Mouse (Mus musculus): Measurements from ENCODE around the gene Fbxw8.

The Fbxw8 gene

GRCm38 (mm10) chr5:118044907-118045306 lies 110.4 kb downstream of the Fbxw8 start:
- DNase-seq (ENCODE audit: low read depth, low spot score): no peak

GRCm38 (mm10) chr5:118043761-118044160 lies 111.5 kb downstream of the Fbxw8 start:
- DNase-seq (ENCODE audit: low read depth, low spot score): no peak

DNA sequence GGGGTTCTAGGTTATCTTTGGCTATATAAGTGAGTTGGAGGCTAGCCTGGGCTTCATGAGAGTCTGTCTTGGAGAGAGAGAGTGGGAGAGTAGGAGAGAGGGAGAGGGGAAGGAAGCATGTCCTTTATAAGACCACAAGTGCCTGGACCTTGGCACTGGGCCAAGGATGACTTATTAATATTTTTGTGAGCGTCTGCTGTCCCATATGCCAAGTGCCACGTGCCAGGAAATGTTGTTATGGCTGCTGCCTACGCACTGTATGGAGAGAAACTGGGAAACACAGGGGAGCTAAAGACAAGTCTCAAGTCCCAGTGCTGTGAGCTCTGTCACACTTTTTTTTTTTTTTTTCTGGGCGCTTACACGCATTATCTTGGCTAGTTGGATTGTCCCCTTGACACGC lies 112.7 kb downstream of the Fbxw8 start:
- DNase-seq (ENCODE audit: low read depth, low spot score): no peak

DNA sequence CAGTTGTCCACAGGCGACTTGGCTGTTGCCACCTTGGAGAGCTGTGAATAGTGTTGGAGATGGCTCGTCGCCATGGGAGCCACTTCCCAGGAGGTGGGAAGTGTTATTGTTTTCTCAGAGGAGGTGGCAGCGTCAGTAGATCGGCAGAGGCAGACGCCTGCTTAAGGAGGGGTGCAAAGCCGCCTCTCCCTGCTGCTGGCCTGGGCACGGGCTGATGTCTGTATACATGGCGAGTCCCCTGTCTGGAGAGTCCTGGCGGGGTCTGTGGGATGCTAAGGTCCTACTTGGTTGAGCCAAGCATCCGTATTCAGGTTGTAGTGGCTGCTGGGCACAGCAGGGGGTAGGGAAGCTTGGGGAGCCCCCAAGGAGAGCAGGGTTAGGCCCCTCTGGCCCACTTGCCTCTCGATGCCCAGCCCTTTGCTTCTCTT lies 116.0 kb downstream of the Fbxw8 start:
- no peak for DNase-seq (ENCODE audit: low read depth, low spot score)

DNA sequence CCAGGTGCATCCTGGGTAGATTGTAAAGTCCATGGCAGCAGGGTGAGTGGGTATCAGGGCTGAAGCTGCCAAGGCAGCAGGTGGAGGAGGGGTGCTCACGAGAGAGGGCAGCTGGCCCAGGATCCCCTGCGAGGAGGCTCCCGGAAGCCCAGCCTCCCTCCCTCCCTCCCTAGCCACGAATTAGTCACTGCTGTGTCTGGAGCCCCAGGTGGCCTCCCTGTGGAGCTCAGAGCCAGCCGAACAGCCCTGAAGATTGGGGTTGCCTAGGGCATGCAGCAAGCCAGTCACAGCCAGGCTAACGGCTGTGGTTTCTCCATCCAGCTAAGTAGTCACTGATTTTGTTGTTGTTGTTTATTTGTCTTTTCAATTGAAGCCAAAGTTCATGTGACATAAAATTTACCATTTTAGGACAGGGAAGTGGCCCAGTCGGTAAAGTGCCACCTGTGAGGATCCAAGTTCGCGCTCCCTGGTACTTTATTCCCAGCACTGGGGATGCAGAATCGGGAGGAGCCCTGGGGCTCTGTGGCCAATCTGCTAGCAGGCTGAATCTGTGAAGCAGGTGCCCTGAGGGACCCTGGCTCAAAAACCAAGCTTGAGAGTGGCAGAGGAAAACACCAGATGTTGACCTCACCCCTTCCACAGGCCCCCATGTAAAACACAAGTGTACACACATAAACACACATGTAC lies 117.3 kb downstream of the Fbxw8 start:
- DNase-seq (ENCODE audit: low read depth, low spot score): peak; percentile 11

DNA sequence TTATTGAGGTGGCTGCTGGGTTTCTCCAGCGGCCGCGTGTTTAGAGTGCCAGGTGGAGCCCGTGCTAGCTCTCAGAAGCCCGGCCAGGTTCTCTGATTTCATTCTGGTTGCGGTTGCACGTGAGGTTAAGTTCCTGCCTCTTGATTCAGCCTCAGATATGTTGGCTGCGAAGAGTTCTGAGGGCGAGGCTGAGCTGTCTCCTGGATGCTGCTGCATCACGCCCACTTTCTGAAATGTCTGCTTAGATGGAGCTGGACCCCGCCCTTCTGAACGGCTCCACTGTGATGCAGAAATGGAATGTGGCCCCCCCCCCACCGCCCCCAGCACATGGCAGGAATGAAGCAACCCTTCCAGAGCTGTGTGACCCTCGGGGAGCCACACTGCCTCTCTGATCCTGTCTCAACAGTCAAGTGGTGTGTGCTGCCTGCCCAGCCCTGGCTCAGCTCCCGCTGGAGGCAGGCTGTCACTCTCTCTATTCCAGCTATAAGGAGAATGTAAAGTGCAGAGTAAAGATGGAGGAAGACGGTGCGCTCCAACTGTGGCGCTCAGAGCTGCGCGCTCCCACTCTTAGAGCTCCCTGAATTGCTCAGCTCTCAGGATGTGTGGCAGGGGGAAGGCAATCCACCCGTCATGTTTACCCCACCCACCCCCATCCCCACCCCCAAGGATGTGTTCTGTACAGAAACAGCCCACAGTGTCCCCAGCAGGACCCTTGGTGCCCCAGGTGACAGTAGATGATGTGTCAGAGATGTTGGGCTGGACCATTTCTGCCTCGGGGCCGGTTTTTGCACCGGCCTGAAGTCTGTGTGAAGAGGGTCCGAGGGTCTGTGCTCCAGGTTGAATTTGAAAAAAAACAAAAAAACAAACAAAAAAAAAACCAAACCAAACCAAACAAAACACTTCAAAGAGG lies 118.1 kb downstream of the Fbxw8 start:
- DNase-seq (ENCODE audit: low read depth, low spot score): no peak

DNA sequence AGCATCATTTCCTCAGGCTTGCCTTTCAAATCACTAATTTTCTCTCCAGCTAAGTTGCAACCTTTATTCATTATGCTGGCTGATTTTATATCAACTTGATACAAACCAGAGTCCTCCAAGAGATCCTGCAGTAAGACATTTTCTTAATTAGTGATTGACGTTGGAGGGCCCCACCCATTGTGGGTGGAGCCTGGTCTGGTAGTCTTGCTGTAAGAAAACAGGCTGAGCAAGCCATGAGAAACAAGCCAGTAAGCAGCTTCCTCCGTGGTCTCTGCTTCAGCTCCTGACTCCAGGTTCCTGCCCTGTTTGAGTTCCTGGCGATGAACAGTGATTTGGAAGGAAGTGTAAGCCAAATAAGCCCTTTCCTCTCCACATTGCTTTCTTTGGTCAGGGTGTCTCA lies 119.5 kb downstream of the Fbxw8 start:
- no peak for DNase-seq (ENCODE audit: low read depth, low spot score)

GRCm38 (mm10) chr5:118034632-118035031 lies 120.6 kb downstream of the Fbxw8 start:
- no peak for DNase-seq (ENCODE audit: low read depth, low spot score)

DNA sequence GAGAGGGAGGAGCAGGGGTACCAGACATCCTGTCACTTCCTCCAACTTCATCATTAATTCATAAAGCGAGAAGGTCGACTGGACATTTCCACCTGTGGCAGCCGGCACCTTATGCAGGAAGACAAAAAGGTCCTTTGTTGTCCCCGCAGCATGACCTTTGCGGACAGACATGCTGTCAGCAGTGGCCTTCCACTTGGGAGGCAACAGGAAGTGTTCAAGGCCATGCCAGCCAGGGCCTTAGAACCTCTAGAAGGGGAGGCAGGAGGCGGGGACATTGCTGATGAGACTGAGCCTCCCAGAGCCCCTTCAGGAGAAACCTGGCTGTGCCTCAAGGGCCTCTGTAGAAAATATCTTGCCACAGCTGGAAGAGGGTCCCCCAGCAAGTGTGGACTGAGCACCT lies 121.5 kb downstream of the Fbxw8 start:
- no peak for DNase-seq (ENCODE audit: low read depth, low spot score)

- no peak for DNase-seq (ENCODE audit: low read depth, low spot score)
Observed at GRCm38 (mm10) chr5:118033328-118033727, 121.9 kb downstream of the Fbxw8 start.

DNA sequence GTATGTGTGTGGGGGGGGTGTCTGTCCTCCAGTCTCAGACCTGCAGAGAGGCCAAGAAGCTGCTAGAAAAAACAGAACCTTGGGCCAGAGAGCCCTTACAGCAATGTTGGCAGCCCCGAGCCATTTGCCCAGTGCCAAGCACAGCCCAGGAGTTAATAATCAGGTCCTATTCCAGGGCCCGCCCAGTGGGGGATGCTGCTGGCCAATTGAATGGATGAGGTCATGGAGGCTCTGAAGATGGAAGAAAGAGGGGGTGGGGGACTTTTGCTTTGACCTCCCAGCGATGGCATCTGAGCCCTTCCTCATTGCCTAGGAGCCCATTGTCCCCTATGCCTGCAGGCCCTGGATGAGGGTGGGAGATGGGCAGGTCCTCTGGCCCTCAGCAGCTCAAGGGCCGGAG lies 123.8 kb downstream of the Fbxw8 start:
- DNase-seq (ENCODE audit: low read depth, low spot score): no peak

DNA sequence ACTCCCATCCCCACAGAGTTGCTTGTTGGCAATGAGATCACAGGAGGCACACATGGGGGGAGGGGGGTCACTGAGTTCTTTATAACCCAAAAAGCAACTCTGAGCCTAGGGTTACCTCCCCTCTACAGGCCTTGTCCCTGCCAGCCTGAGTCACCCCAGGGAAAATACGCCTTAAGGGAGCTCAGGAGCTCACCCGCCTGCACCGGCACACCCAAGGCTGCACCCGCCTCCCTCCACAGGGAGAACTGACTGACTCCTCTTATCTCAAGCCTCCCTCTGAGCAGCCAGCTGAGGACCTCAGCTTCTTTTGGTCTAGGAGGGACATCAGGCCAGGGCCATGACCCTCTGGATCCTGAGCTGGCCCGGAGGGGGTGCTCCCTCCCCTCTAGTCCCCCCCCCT lies 124.2 kb downstream of the Fbxw8 start:
- DNase-seq (ENCODE audit: low read depth, low spot score): no peak

DNA sequence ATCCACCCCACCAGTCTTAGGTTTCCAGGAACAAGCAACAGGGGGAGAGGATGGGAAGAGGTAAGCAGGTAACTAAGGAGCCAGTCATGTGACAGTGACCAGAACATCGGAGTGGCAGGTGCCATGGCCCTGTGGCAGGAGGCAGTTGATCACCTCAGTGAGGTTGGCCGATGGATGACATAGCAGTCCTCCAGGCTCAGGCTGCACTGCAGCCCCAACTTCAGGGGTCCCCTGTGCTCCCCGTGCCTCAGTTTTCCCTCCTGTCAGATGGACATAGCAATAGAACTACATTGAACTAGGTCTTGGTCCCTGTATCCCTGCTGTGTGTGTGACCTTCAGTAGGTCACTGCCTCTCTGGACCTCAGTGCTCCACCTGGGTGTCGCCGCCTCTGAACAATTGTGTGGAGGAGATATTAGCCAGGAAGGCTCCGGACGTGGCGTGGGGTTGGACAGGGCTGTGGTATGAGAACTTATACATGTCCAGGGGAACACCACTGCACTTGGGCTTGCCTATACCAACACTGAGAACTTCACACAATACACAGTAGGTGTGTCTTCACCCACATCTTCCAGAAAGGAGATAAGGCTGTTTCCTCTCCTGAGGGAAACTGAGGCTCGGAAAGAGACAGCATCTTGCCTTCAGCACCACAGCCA lies 125.1 kb downstream of the Fbxw8 start:
- no peak for DNase-seq (ENCODE audit: low read depth, low spot score)

GRCm38 (mm10) chr5:118029420-118029819 lies 125.8 kb downstream of the Fbxw8 start:
- DNase-seq (ENCODE audit: low read depth, low spot score): no peak

DNA sequence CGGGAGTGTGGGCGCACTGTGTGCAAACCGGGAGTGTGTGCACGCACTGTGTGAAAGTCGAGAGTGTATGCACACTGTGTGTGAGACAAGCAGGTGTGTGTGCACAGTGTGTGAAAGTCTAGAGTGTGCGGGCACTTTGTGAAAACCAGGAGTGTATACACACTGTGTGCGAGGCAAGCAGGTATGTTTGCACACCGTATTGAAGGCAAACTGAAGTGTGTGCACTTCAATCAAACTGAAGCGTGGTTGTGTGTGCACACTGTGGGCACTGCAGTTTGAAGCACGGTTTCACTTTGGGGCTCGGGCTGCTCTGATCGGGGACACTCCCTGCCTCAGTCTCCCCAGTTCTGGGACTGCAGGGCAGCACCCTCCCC lies 126.2 kb downstream of the Fbxw8 start:
- DNase-seq (ENCODE audit: low read depth, low spot score): no peak

GRCm38 (mm10) chr5:118028191-118029034 lies 126.9 kb downstream of the Fbxw8 start:
- DNase-seq (ENCODE audit: low read depth, low spot score): no peak

GRCm38 (mm10) chr5:118027698-118028190 lies 127.5 kb downstream of the Fbxw8 start, which contains the start of gene Tesc:
Tesc (plus strand) TSS chr5:118027743.
- no peak for DNase-seq (ENCODE audit: low read depth, low spot score)

DNA sequence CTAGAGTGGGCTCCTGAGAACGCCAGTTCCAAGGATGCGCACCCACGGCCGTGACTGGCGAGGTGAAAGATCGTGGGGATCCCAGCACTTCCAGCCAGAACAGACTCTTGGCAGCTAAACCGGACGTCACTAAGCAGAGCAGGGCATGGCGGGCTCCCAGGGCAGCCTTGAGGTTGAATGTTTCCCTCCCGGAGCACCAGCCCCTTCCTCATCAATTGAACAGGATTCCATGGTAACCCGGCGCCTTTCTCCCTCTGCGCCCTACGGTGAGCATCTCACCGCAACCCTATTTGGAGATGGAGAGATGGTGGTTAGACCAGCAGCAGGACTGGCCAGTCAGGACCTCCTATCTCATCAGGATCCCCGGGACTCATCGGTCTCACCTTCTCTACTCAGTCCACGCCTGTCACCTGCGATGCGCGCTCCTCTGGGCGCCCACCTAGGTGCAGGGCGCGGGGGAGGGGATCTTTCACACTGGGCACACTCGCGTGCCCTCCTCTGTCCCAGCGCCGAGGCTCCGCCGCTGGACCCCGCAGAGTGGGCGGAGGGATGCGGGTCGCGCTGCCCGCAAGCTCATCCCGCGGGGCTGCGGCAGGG lies 128.1 kb downstream of the Fbxw8 start:
- DNase-seq (ENCODE audit: low read depth, low spot score): no peak

DNA sequence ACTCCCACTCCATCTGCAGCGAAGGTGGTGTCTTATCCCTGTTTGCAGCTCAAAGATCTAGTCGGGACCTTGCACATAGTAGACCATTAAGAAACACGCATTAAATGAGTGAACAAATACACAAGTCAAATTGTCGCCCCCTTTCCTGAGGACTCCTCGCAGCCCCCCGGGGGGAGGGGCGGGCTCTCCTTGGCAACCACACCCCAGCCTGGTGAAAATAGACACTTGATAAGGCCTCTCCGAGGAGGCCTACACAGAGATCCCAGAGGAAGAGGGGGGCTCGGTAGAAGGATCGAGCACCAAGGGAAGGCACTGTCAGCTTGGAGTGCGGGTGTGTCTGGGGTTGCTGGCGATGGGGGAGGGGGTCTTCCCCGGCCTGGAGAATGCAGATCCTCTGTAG lies 128.9 kb downstream of the Fbxw8 start:
- no peak for DNase-seq (ENCODE audit: low read depth, low spot score)

- DNase-seq (ENCODE audit: low read depth, low spot score): no peak
Observed at GRCm38 (mm10) chr5:118025880-118026279, 129.4 kb downstream of the Fbxw8 start.

GRCm38 (mm10) chr5:118023053-118023452 lies 132.2 kb downstream of the Fbxw8 start:
- no peak for DNase-seq (ENCODE audit: low read depth, low spot score)
